Mouse (Mus musculus) v-Abl transformed pro-B cells (cell line): ENCODE measurements around the gene Pfkfb3.

Experiments
- in situ Hi-C, 2 experiments: fragments of 400-800 bp; cut with MboI; formaldehyde crosslinking; loops; one replicate each; pipeline ENCODE4 v1.15.1; 2025; ENCODE audit not compliant: unreplicated experiment in 2 of 2

Gene Pfkfb3

GRCm38 (mm10) chr2:11457904-11458303 lies 96.0 kb downstream of the Pfkfb3 start:
- in situ Hi-C loops, result no loop called here

DNA sequence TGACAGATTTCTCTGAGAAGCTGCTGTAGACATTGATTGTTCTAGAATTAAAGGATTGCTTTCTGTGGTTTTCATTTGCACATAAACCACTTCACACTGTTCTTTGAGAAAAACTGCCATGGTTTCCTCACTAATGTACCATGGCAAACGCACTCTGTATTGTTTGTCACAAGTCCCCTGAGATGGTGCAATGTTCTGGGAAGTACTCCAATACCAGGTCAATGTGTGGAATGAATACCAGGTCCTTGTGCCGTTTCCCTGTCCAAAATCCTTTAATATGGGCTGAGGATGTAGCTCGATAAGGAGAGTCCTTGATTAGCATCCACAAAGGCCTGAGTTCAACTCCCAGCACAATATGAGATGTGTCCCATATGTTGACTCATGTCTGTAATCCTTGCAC lies 105.2 kb downstream of the Pfkfb3 start:
- in situ Hi-C loops, result no loop called here

DNA sequence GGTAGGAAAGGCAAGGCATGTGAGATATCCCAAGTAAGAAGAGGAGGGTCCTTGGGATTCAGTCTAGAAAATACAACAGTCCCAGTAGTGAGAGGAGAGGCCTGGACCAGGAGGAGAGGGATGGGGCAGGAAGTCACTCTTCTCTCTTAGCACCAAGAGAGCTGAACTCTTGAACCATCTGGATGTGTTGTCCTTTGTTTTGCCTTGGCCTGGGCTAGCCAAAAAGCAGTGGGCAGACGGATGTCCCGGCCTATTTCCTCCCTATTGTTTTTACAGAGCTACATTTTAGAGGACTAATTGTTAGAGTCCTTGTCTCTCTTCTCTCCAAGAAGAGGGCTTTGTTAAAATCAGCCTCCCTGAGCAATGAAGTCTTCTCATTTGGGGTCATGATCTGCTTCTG lies 106.0 kb downstream of the Pfkfb3 start:
- in situ Hi-C loops, result no loop called here

- in situ Hi-C loops, result no loop called here
Measured at GRCm38 (mm10) chr2:11445722-11446121, 108.2 kb downstream of the Pfkfb3 start.

DNA sequence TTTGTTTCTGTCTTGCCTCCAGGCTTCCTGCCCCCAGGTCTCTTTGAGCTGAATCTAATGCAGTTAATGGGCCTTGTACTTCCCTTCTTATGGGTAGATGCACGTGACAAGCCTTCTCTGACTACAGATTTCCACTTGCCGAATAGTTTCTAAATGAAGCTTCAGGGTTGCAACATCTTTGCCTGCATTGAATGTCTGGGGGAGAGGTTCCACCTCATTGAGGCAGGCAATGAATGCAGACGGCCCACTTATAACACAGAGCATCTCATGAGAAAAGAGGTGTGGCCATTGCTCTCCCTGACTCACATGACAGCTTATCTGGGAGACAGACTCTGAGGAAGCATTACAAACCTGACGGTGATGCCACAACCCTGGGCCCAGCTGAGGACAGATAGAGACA lies 112.0 kb downstream of the Pfkfb3 start:
- in situ Hi-C loops, result no loop called here

DNA sequence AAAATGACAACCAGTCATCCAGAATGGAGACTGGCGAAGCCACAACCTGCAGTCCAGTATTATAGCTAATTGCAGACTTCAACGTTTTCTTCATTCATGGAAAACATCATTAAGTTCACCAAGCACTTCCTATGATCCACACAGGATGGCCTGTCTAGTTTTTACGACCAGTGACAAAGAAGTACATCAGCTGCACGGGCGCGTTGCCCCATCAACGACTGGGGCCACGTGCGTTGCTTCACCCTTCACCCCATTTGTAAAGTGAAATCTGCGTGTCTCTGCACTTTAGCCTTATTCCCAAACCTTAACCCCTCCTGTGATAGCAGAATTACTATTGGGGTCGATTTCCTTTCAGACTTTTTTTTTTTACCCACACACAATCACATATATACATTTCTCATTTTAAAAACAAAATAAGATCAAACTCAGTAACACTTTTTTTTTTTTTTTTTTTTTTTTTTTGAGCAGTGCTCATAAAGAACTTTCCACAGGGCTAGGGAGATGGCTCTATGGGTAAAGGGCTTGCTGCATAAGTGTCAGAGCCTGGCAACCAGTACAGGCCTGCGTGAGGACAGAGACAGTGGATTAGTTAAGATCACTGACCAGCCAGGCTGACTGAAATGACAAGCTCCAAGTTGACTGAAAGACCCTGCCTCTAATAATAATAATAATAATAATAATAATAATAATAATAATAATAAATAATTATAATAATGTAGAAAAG lies 115.5 kb downstream of the Pfkfb3 start:
- in situ Hi-C loops, result no loop called here

DNA sequence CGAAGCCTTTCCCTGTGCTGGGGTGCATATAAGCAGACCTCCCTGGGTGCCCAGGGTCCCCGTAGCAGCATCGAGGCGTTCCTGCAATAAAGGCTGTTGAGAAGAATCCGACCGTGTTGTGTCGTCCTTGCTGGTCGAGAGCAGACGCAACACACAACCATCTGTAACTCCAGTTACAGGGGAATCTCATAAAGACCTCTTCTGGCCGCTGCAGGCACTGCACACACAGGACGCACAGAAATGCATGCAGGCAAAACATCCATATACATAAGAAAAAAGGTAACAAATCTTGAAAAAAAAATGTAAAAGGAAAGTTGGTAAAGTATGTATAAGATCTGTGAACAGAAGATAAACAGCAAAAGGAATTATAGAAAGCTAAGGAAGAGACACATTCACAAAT lies 117.5 kb downstream of the Pfkfb3 start:
- in situ Hi-C loops, result no loop called here

- in situ Hi-C loops, result no loop called here
Measured at GRCm38 (mm10) chr2:11433353-11433752, 120.5 kb downstream of the Pfkfb3 start.

DNA sequence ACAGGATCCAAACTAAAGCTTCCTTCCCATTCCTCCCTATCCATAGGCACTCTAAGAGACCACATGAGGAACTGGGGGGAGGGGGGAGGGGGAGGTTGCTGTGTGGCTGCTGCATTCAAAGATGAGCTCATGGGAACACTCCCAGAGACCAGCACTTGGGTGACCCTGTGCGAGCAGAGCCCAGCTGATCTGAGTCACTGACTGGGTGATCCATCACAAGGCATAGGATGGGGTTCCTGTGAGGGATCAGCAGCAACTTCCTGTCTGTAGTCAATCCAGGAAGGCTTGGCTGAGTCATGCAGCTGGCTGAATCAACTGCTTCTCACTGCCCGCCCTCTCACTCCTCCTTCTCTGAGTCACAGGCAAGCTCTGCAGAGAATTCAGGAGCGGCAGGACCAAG lies 124.3 kb downstream of the Pfkfb3 start:
- in situ Hi-C loops, result no loop called here

- in situ Hi-C loops, result no loop called here
Measured at GRCm38 (mm10) chr2:11428621-11429020, 125.3 kb downstream of the Pfkfb3 start.

DNA sequence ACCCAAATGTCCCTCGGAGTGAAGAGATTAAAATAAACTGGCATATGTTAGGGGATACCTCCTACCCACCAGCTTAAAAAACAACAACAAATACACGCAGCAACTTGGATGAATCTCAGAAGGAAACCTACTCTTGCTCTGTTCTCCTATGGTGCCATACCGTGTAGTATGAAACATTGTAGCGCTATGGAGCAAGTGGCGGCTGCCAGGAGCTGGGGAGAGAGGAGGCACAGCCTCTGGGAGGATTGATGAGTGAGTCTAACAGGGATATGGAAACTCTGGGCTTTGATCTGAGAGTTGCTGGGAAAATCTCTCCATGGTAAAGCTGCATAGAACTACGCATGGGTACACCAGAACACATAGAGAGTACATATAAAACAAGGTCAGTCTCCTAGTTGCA lies 126.3 kb downstream of the Pfkfb3 start:
- in situ Hi-C loops, result no loop called here

GRCm38 (mm10) chr2:11426379-11426778 lies 127.5 kb downstream of the Pfkfb3 start:
- in situ Hi-C loops, result no loop called here

DNA sequence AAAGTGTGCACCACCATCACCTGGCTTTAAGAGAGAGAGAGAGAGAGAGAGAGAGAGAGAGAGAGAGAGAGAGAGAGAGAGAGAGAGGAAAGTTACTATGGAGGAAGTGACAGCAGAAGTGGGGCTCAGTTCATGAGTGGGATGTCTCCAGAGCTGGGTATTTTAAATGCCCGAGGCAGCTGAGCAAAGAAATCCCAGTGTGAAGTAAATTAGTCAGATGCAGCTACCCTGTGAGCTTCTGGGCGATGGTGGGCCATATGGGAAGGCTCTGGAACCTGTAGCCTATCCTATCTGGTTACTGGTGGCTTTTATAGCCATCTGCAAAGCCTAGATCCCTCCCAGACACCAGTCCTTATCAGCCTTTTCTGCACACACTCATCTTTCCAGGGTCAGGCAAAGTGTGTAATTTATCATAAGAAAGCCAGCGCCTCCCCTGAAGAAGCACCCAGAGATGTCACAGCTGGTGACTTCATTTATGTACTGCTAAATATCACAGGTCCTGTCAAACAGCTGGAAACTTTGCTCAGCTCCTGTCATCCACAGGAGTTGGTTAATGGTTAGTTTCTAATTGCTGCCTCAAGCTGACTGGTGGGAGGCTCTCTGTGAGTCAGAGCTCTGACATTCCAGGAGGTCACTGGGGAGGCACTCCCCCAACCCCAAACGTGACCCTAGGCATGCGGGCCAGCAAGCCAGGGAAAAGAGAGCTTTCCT lies 128.3 kb downstream of the Pfkfb3 start:
- in situ Hi-C loops, result no loop called here

GRCm38 (mm10) chr2:11424252-11424651 lies 129.6 kb downstream of the Pfkfb3 start:
- in situ Hi-C loops, result no loop called here

GRCm38 (mm10) chr2:11423421-11423820 lies 130.5 kb downstream of the Pfkfb3 start:
- in situ Hi-C loops, result no loop called here

DNA sequence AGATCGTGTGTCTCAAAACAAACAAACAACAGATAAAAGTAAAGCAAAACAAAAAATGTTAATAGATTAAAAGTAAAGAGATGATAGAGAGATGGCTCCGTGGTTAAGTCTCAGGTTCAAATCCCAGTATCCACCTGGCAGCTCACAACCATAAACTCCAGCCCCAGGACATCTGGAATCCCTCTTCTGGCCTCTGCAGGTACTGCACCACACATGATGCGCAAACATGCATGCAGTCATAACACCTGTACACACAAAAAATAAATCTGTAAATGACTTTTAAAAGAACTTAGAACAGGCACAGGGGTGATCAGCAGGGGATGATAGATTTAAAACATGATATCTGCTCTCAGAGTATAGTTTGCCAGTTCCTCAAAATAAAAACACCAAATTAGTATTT lies 131.5 kb downstream of the Pfkfb3 start:
- in situ Hi-C loops, result no loop called here
